8 mouse cellular contexts compared by ENCODE assay signal in the genomic region with DNA sequence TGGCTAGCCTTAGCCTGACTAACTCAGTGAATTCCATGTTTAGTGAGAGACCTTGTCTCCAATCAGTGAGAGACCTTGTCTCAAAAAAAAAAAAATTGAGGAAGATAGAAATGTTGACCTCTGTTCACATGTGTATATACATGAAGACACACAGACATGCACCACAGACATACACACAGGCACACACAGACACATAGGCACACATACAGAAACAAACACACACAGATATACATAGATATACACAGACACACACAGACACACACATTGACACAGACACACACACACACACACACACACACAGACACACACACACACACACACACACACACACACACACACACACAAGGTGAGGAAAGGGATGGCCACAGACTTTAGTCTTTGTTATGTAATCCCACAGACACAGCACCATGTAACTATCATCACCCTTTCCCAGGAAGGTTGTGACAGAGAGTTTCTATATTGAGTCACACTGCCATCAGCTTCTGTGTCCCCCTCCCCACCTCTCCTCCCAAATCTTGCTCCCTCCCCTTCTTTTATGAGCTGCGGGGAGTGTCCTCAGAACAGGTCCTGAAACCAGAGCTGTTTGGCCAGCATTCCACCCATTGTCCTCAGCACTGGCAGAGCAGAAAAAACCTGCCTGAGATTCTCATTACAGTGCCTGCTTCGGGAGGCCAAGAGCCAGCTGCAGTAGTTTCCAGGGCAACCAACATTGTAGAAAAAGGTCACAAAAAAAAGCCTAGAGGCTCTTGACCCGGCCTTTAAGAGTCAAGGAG.
DNase-seq lines count a peak whose midpoint lies in the region; ATAC-seq lines count a peak whose summit lies in the region.

No protein-coding gene starts in this region.

- DNase-seq in kidney, postnatal 4 days = no peak
- DNase-seq in lung, adult 18-20 months = peak; percentile 74 to 85
- no peak for DNase-seq in cerebellum, adult 9-10 months
- DNase-seq in left cerebral cortex, adult 18-20 months (ENCODE audit: low spot score in 2 of 2) = no peak
- no peak for DNase-seq in adrenal gland, postnatal 4 days (ENCODE audit: low spot score in 2 of 2)

- ATAC-seq in kidney, embryonic 14.5 days (ENCODE audit: low FRiP score, low TSS enrichment) = peak; percentile 94
- no peak for ATAC-seq in heart, embryonic 14.5 days (ENCODE audit: insufficient number of reproducible peaks, insufficient read depth, low FRiP score, low read depth)
- peak; percentile 75 for ATAC-seq in stomach, embryonic 14.5 days (ENCODE audit: insufficient number of reproducible peaks, insufficient read depth, low FRiP score, low read depth)

- no peaks in the 10 kb centered on the region for H3K9me3 ChIP-seq in kidney, embryonic 14.5 days (ENCODE audit: control insufficient read depth, low read length)
- no peaks in the 10 kb centered on the region for H3K9me3 ChIP-seq in heart, embryonic 14.5 days (ENCODE audit: control insufficient read depth, low read length)
- H3K9me3 ChIP-seq in stomach, embryonic 14.5 days (ENCODE audit: control insufficient read depth, low read depth, low read length) = no peaks in the 10 kb centered on the region

- 1% methylated on average over 3 of the region's 3 CpGs for WGBS in kidney, embryonic 14.5 days
- 7% methylated on average over 3 of the region's 3 CpGs for WGBS in heart, embryonic 14.5 days
- WGBS in stomach, embryonic 14.5 days = 1% methylated on average over 3 of the region's 3 CpGs

- no peaks in the 10 kb centered on the region for H3K36me3 ChIP-seq in kidney, embryonic 14.5 days (ENCODE audit: control insufficient read depth, insufficient read depth, low read length)
- H3K36me3 ChIP-seq in heart, embryonic 14.5 days (ENCODE audit: control insufficient read depth, insufficient read depth, low read length) = no peaks in the 10 kb centered on the region
- no peaks in the 10 kb centered on the region for H3K36me3 ChIP-seq in stomach, embryonic 14.5 days (ENCODE audit: control insufficient read depth, insufficient read depth, low read length)

- no peak overlapping the region for H3K9ac ChIP-seq in kidney, embryonic 14.5 days (ENCODE audit: low read depth, low read length)
- H3K9ac ChIP-seq in heart, embryonic 14.5 days (ENCODE audit: low read length) = no peak overlapping the region
- H3K9ac ChIP-seq in stomach, embryonic 14.5 days (replicated peaks; ENCODE audit: low read depth, low read length) = no peak overlapping the region

- no peak overlapping the region for H3K4me2 ChIP-seq in kidney, embryonic 14.5 days (replicated peaks; ENCODE audit: low read depth, low read length)
- no peak overlapping the region for H3K4me2 ChIP-seq in heart, embryonic 14.5 days (ENCODE audit: low read length)
- H3K4me2 ChIP-seq in stomach, embryonic 14.5 days (replicated peaks; ENCODE audit: low read depth, low read length) = no peak overlapping the region

- H3K4me3 ChIP-seq in kidney, embryonic 14.5 days (ENCODE audit: low read length) = no peak overlapping the region
- no peak overlapping the region for H3K4me3 ChIP-seq in heart, embryonic 14.5 days (ENCODE audit: control insufficient read depth in 1 of 2, insufficient read depth in 1 of 2, low read depth in 1 of 2, low read length in 2 of 2)
- H3K4me3 ChIP-seq in stomach, embryonic 14.5 days (ENCODE audit: low read depth, low read length) = no peak overlapping the region

- no peaks in the 10 kb centered on the region for H3K4me1 ChIP-seq in kidney, embryonic 14.5 days (ENCODE audit: control insufficient read depth, insufficient read depth, low read length)
- peaks cover 11 to 12% of the 10 kb centered on the region in 2 experiments for H3K4me1 ChIP-seq in heart, embryonic 14.5 days (ENCODE audit: control insufficient read depth in 2 of 2, insufficient read depth in 2 of 2, low read length in 2 of 2)
- H3K4me1 ChIP-seq in stomach, embryonic 14.5 days (ENCODE audit: control insufficient read depth, insufficient read depth, low read length) = 0 out of 2 replicates have a peak, but pooled peaks cover 6% of the 10 kb centered on the region

- H3K27me3 ChIP-seq in kidney, embryonic 14.5 days (ENCODE audit: control insufficient read depth, insufficient read depth, low read length) = no peaks in the 10 kb centered on the region
- H3K27me3 ChIP-seq in heart, embryonic 14.5 days (ENCODE audit: control insufficient read depth, insufficient read depth, low read length) = no peaks in the 10 kb centered on the region
- H3K27me3 ChIP-seq in stomach, embryonic 14.5 days (ENCODE audit: control insufficient read depth, insufficient read depth, low read length) = no peaks in the 10 kb centered on the region

- H3K27ac ChIP-seq in kidney, embryonic 14.5 days (ENCODE audit: low read depth, low read length) = no peak overlapping the region
- H3K27ac ChIP-seq in heart, embryonic 14.5 days (replicated peaks in 1 of 2; ENCODE audit: control insufficient read depth in 1 of 2, insufficient read depth in 1 of 2, low read depth in 2 of 2, low read length in 2 of 2) = peak overlapping the region; percentile 24 to 35
- H3K27ac ChIP-seq in stomach, embryonic 14.5 days (ENCODE audit: low read length) = peak overlapping the region; percentile 39; the same call in 1 of the 2 replicates

Comparison
In these comparisons a context has a peak if more than half of its experiments do, and no peak if none do; other contexts are left out.
1. DNase-seq: peak in lung, adult 18-20 months (2 of 2); none in kidney, postnatal 4 days (0 of 2), cerebellum, adult 9-10 months (single experiment), left cerebral cortex, adult 18-20 months (0 of 2) and adrenal gland, postnatal 4 days (0 of 2).